Mouse (Mus musculus) testis, postnatal 14 days (tissue): ENCODE measurements around the gene Ctnna2.

Source experiments
- DNase-seq: peaks from one replicate; pipeline ENCODE4 v3.0.0; 2021; ENCODE audit warnings: low spot score

The Ctnna2 gene

GRCm38 (mm10) chr6:77582568-77582967 is 396.9 kb downstream of the Ctnna2 start:
- no peak for DNase-seq

GRCm38 (mm10) chr6:77580926-77581325 is 398.6 kb downstream of the Ctnna2 start:
- DNase-seq = no peak

GRCm38 (mm10) chr6:77578612-77579011 is 400.9 kb downstream of the Ctnna2 start:
- DNase-seq = no peak

- no peak for DNase-seq
These were observed 401.9 kb downstream of the Ctnna2 start for GRCm38 (mm10) chr6:77577585-77577984.

GRCm38 (mm10) chr6:77572614-77573013 is 406.9 kb downstream of the Ctnna2 start:
- DNase-seq = peak; percentile 10

- no peak for DNase-seq
These were observed 409.6 kb downstream of the Ctnna2 start for GRCm38 (mm10) chr6:77569851-77570250.

- DNase-seq = no peak
These were observed 423.3 kb downstream of the Ctnna2 start for GRCm38 (mm10) chr6:77556181-77556580.

- no peak for DNase-seq
These were observed 442.3 kb downstream of the Ctnna2 start for GRCm38 (mm10) chr6:77537055-77537807.

GRCm38 (mm10) chr6:77527636-77528035 is 451.9 kb downstream of the Ctnna2 start:
- DNase-seq = no peak

GRCm38 (mm10) chr6:77521836-77522235 is 457.7 kb downstream of the Ctnna2 start:
- DNase-seq = no peak

- no peak for DNase-seq
These were observed 463.0 kb downstream of the Ctnna2 start for GRCm38 (mm10) chr6:77516515-77516914.

- no peak for DNase-seq
These were observed 467.7 kb downstream of the Ctnna2 start for GRCm38 (mm10) chr6:77511805-77512204.

DNA sequence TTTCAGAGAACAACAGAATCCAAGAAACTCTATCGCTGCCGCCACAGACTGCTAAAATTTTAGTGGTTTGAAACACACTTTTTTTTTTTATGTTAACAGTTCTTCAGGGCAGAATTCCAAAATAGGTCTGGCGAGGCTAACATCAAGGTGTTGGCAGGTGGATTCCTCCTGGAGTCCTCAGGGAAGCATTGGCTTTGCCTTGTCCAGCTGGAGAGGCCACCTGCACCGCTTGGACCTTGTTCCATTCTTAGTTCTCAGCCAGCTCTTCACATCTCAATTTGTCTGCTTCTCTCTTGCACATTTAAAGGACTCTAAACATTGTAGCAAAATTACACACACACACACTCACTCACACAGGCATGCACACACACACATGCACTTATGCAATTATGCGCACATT is 487.8 kb downstream of the Ctnna2 start:
- DNase-seq = no peak

- DNase-seq = no peak
These were observed 492.8 kb downstream of the Ctnna2 start for GRCm38 (mm10) chr6:77486658-77487057.

DNA sequence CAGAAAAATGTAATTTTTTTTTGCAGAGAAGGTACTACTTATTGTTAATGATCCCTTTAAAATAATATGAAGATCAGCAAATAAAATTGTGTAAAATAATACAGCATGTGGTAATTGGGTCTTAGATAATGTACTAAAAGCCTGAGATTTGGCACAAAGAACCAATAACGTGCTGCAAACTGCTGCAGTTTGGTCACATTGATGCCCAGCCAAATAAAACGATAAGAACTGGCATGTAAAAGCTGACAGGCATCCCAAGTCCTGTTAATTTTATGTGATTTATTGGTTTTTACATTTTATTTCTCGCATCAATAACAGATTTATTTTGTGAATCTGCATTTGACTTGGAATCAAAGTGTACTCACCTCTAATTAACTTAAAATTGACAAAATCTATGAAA is 497.4 kb downstream of the Ctnna2 start:
- DNase-seq = no peak

GRCm38 (mm10) chr6:77475354-77475753 is 504.1 kb downstream of the Ctnna2 start:
- peak; percentile 42 for DNase-seq

GRCm38 (mm10) chr6:77473256-77473655 is 506.2 kb downstream of the Ctnna2 start:
- DNase-seq = no peak

DNA sequence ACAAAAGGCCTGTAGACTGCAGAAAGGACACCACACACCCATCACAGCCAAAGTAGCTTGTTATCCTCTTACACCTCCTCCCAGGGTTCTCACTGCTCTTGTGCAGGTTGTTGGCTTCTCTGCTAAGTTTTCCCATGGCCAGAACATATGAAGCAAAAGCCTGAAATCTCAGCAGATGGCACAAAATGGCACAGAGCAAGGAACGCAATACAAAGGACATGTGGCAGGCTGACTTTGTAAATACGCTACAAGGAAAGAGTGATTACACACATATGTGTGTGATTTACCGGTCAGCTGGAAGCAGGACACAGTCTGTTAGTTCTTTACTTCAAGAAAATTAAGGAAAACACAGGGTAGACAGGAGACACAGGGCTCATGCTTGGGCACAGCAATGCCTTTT is 511.4 kb downstream of the Ctnna2 start:
- no peak for DNase-seq

DNA sequence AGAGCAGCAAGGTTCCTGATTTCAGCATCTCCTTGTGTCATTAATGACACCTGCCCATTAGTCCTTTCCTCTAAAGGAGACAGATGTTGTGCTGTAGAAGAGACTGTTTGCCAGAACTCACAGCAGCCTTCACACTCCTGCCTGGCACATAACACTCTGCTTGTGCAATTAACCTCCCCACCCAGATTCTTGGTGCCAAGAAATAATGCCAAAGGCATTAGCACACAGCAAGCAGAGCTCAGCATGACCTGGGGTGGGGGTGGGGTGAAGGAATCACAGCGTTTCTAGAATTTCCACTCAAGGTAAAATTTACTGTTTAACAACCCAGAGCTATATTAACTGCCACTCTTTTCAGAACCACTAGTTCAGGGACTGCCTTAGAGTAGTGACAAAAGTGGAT is 516.8 kb downstream of the Ctnna2 start:
- DNase-seq = no peak

DNA sequence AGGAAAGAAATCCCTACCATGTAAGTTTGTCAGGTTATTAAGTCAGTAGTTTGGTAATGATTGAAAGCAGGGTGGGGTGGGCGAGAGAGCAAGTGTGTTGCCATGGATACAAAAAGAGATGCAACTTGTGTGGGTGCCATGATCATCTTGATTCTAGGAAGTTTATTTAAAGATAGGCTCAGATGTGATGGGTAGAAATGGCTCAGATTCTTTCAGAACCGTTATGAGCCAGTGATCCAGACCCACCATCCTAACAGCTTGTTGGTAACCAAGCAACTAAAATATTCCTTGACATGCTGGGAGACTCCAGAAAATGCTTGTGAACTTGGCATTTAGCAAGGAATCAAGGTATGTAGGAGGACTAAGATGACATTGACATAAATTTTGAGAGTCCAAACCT is 521.6 kb downstream of the Ctnna2 start:
- no peak for DNase-seq

DNA sequence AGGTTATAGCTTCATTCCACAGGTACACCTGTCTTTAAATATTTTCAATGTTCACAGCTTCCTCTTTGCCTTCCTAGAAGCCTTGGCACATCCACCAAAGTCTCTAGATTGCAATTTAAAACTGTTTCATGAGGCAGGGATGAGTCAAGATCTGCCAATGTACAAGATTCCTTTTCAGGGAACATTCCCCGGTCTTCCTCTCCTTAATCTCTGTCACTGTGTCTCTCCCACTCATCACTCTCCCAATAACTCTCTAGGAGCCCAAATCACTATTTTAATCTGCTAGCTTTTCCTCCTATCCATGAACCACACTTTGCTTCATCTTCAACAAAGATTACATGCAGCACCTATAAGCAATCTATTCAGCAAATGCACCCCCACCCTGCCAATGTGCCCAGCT is 532.6 kb downstream of the Ctnna2 start:
- no peak for DNase-seq

GRCm38 (mm10) chr6:77443906-77444305 is 535.6 kb downstream of the Ctnna2 start:
- no peak for DNase-seq

- DNase-seq = no peak
These were observed 538.4 kb downstream of the Ctnna2 start for GRCm38 (mm10) chr6:77441051-77441450.

GRCm38 (mm10) chr6:77430381-77430780 is 549.1 kb downstream of the Ctnna2 start:
- no peak for DNase-seq
